Mouse (Mus musculus) olfactory bulb, adult 2 months (tissue): ENCODE measurements around the gene Lrrc8c. TPM values are rescaled to one million over a fixed set of nuclear protein-coding genes. Genes with fewer than 3 reads are reported as not detected.

Source experiments
- H3K27ac ChIP-seq: fragments of 200-500 bp; 2 replicates; pipeline ENCODE4 v1.5.1; 2012; ENCODE audit warnings: low read depth, low read length; ENCODE audit not compliant: insufficient read depth
- H3K4me1 ChIP-seq: fragments of 200-500 bp; 2 replicates; pipeline ENCODE4 v1.6.1; 2012; ENCODE audit warnings: low read length; ENCODE audit not compliant: control insufficient read depth, insufficient read depth
- H3K4me3 ChIP-seq: fragments of 200-500 bp; 2 replicates; pipeline ENCODE4 v1.5.1; 2012; ENCODE audit warnings: mild to moderate bottlenecking, low read depth, low read length, moderate library complexity; ENCODE audit not compliant: insufficient read depth
- CTCF ChIP-seq: fragments of 200-500 bp; IDR thresholded peaks from 2 replicates; pipeline ENCODE4 v1.5.1; 2012; ENCODE audit warnings: low read depth, mild to moderate bottlenecking, low read length, moderate library complexity; ENCODE audit not compliant: insufficient read depth
- POLR2A ChIP-seq: fragments of 200-500 bp; IDR thresholded peaks from 2 replicates; pipeline ENCODE4 v1.6.1; 2012; ENCODE audit warnings: mild to moderate bottlenecking, low read depth, low read length, moderate library complexity; ENCODE audit not compliant: insufficient read depth
- WGBS: fragments of 180-500 bp; shearing (Covaris S2); methylation state at CpG from one replicate; pipeline ENCODE4 v1.1.7; 2018; 5-methylcytosine and 5-hydroxymethylcytosine counted together
- polyA plus RNA-seq: library from polyadenylated mRNA; stranded (reverse); fragments of >200 nt; gene quantifications from 2 replicates; pipeline ENCODE4 v1.2.4, GENCODE M21; 2012; ENCODE audit warnings: low replicate concordance; ENCODE audit not compliant: missing spikeins, insufficient read depth, insufficient read length

The Lrrc8c gene
- polyA plus RNA-seq, 1 experiment = not detected

- peaks cover 30% of the 10 kb centered on the region for H3K4me1 ChIP-seq
- TF ChIP-seq POLR2A (no peak), CTCF (no peak)
- H3K4me3 ChIP-seq = no peak overlapping the region
- no peak overlapping the region for H3K27ac ChIP-seq
- WGBS = 11% methylated on average over 1 of the region's 1 CpGs
Measured at GRCm38 (mm10) chr5:105499396-105499795, 19.8 kb upstream of the Lrrc8c start.

GRCm38 (mm10) chr5:105500132-105501121 lies 18.8 kb upstream of the Lrrc8c start:
- 26% methylated on average over 12 of the region's 12 CpGs for WGBS
- Histone ChIP-seq H3K27ac (peak overlapping the region; percentile 34), H3K4me1 (peaks cover 22% of the 10 kb centered on the region), H3K4me3 (no peak overlapping the region)
- no peak for TF ChIP-seq POLR2A
- TF ChIP-seq CTCF = no peak

GRCm38 (mm10) chr5:105501136-105501535 lies 18.1 kb upstream of the Lrrc8c start:
- H3K4me3 ChIP-seq = no peak overlapping the region
- peak overlapping the region; percentile 34 for H3K27ac ChIP-seq
- TF ChIP-seq POLR2A (no peak), CTCF (no peak)
- 84% methylated on average over 3 of the region's 3 CpGs for WGBS
- peaks cover 19% of the 10 kb centered on the region for H3K4me1 ChIP-seq

- 95% methylated on average over 6 of the region's 6 CpGs for WGBS
- Histone ChIP-seq H3K4me3 (no peak overlapping the region), H3K27ac (no peak overlapping the region), H3K4me1 (no peaks in the 10 kb centered on the region)
- TF ChIP-seq POLR2A = no peak
- TF ChIP-seq CTCF = no peak
Measured at GRCm38 (mm10) chr5:105508813-105509212, 10.4 kb upstream of the Lrrc8c start.

GRCm38 (mm10) chr5:105512297-105512696 lies 6.9 kb upstream of the Lrrc8c start:
- H3K27ac ChIP-seq = no peak overlapping the region
- no peak for TF ChIP-seq POLR2A
- TF ChIP-seq CTCF = no peak
- H3K4me1 ChIP-seq = no peaks in the 10 kb centered on the region
- H3K4me3 ChIP-seq = no peak overlapping the region
- WGBS = 70% methylated on average over 4 of the region's 4 CpGs

GRCm38 (mm10) chr5:105515532-105515931 lies 3.7 kb upstream of the Lrrc8c start:
- H3K4me3 ChIP-seq = no peak overlapping the region
- no peak overlapping the region for H3K27ac ChIP-seq
- H3K4me1 ChIP-seq = peaks cover 8% of the 10 kb centered on the region; the same call in 1 of the 2 replicates
- TF ChIP-seq POLR2A = no peak
- TF ChIP-seq CTCF = no peak
- 77% methylated on average over 6 of the region's 6 CpGs for WGBS

- no peak overlapping the region for H3K27ac ChIP-seq
- H3K4me3 ChIP-seq = no peak overlapping the region
- TF ChIP-seq CTCF = no peak
- TF ChIP-seq POLR2A = no peak
- peaks cover 8% of the 10 kb centered on the region; the same call in 1 of the 2 replicates for H3K4me1 ChIP-seq
- 80% methylated on average over 3 of the region's 3 CpGs for WGBS
Measured at GRCm38 (mm10) chr5:105516290-105516689, 2.9 kb upstream of the Lrrc8c start.

- peak overlapping the region; percentile 67 for H3K4me3 ChIP-seq
- H3K27ac ChIP-seq = no peak overlapping the region
- WGBS = 10% methylated on average over 7 of the region's 7 CpGs
- TF ChIP-seq POLR2A = no peak
- TF ChIP-seq CTCF = no peak
- peaks cover 8% of the 10 kb centered on the region; the same call in 1 of the 2 replicates for H3K4me1 ChIP-seq
Measured at GRCm38 (mm10) chr5:105517992-105518625, 1.1 kb upstream of the Lrrc8c start.

- under 1% methylated on average over 16 of the region's 16 CpGs for WGBS
- H3K27ac ChIP-seq = peak overlapping the region; percentile 57
Measured at GRCm38 (mm10) chr5:105518626-105519095, 527 bp upstream of the Lrrc8c start.

More at GRCm38 (mm10) chr5:105518626-105519095, 527 bp upstream of the Lrrc8c start:
- Histone ChIP-seq H3K4me1 (peaks cover 10% of the 10 kb centered on the region; the same call in 1 of the 2 replicates), H3K4me3 (peak overlapping the region; percentile 67)
- no peak for TF ChIP-seq CTCF
